Mouse (Mus musculus) forebrain, embryonic 11.5 days (tissue): Measurements from ENCODE around the gene 1700025C18Rik. TPM values are rescaled to one million over a fixed set of nuclear protein-coding genes. Genes with fewer than 3 reads are reported as not detected.

Experiments used
- ATAC-seq: fragments of 200-750 bp; cut with Nextera tagmentation; replicated peaks from 2 replicates; pipeline ENCODE4 v1.8.0; 2017; ENCODE audit warnings: moderate TSS enrichment; ENCODE audit not compliant: low FRiP score
- DNase-seq: peaks from one replicate; pipeline ENCODE4 v3.0.0-alpha.2; 2017; ENCODE audit warnings: low spot score
- H3K27ac ChIP-seq: fragments of 300-500 bp; sonication (generic); 2 replicates; pipeline ENCODE4 v1.5.1; 2014; ENCODE audit warnings: low read depth, low read length
- H3K27me3 ChIP-seq: fragments of 300-500 bp; sonication (generic); 2 replicates; pipeline ENCODE4 v1.6.1; 2014; ENCODE audit warnings: mild to moderate bottlenecking, low read length, mixed read lengths; ENCODE audit not compliant: control insufficient read depth, insufficient read depth
- H3K36me3 ChIP-seq: fragments of 300-500 bp; sonication (generic); 2 replicates; pipeline ENCODE4 v1.6.1; 2014; ENCODE audit warnings: mild to moderate bottlenecking, low read length, moderate library complexity, mixed read lengths; ENCODE audit not compliant: control insufficient read depth, insufficient read depth
- H3K4me1 ChIP-seq: fragments of 300-500 bp; sonication (generic); replicated peaks from 2 replicates; pipeline ENCODE4 v1.6.1; 2014; ENCODE audit warnings: low read length, mixed read lengths; ENCODE audit not compliant: control insufficient read depth, insufficient read depth
- H3K4me2 ChIP-seq: fragments of 300-500 bp; sonication (generic); 2 replicates; pipeline ENCODE4 v1.6.1; 2014; ENCODE audit warnings: low read depth, mild to moderate bottlenecking, low read length, moderate library complexity, mixed read lengths; ENCODE audit not compliant: severe bottlenecking
- H3K4me3 ChIP-seq: fragments of 300-500 bp; sonication (generic); 2 replicates; pipeline ENCODE4 v1.5.1; 2014; ENCODE audit warnings: low read depth, low read length
- H3K9ac ChIP-seq: fragments of 300-500 bp; sonication (generic); 2 replicates; pipeline ENCODE4 v1.6.1; 2014; ENCODE audit warnings: low read length
- H3K9me3 ChIP-seq: fragments of 300-500 bp; sonication (generic); 2 replicates; pipeline ENCODE4 v1.6.1; 2016; ENCODE audit warnings: low read length, mixed read lengths; ENCODE audit not compliant: control insufficient read depth
- WGBS: fragments of 180-500 bp; shearing (Covaris S2); extraction: QIAGEN DNeasy Blood & Tissue Kit; methylation state at CpG from one replicate; pipeline ENCODE4 v1.1.7; 2014; 5-methylcytosine and 5-hydroxymethylcytosine counted together
- polyA plus RNA-seq: library from polyadenylated mRNA; unstranded; fragments of >200 nt; fragmentation: Nextera tagmentation; extraction: Ambion mirVana; gene quantifications from 2 replicates; pipeline ENCODE4 v1.2.1, GENCODE M21; 2014

1700025C18Rik gene
- polyA plus RNA-seq, 1 experiment from 2014 or later: not detected

GRCm38 (mm10) chr2:165055905-165056304 is 34.6 kb downstream of the 1700025C18Rik start:
- Histone ChIP-seq H3K4me2 (peak overlapping the region; percentile 37), H3K36me3 (no peaks in the 10 kb centered on the region), H3K9me3 (no peaks in the 10 kb centered on the region), H3K4me1 (peaks cover 8% of the 10 kb centered on the region), H3K4me3 (no peak overlapping the region; the same call in 1 of the 2 replicates), H3K27ac (no peak overlapping the region), H3K27me3 (peaks cover 7% of the 10 kb centered on the region), H3K9ac (no peak overlapping the region)
- DNase-seq (no peak), ATAC-seq (no peak)
- WGBS: 9% methylated on average over 7 of the region's 7 CpGs

- H3K27ac ChIP-seq: no peak within 1 kb of the TSS
- H3K4me2 ChIP-seq: peak within 1 kb of the TSS; percentile 37
- H3K36me3 ChIP-seq: no peaks in the 10 kb centered on the region
- ATAC-seq (peak; percentile 53; the same call in 1 of the 2 replicates), DNase-seq (peak; percentile 74)
- peak within 1 kb of the TSS; percentile 1; the same call in 1 of the 2 replicates for H3K9ac ChIP-seq
- no peak within 1 kb of the TSS; the same call in 1 of the 2 replicates for H3K4me3 ChIP-seq
- 10% methylated on average over 25 of the region's 25 CpGs for WGBS
- peaks cover 7% of the 10 kb centered on the region for H3K27me3 ChIP-seq
- H3K9me3 ChIP-seq: no peaks in the 10 kb centered on the region
- peaks cover 8% of the 10 kb centered on the region for H3K4me1 ChIP-seq
Measured at GRCm38 (mm10) chr2:165054888-165055852, 35.4 kb downstream of the 1700025C18Rik start, which contains the start of gene Cd40. TSS of gene Cd40 (plus strand) at chr2:165055627.

- no peak overlapping the region for H3K4me3 ChIP-seq
- H3K9ac ChIP-seq: no peak overlapping the region
- H3K27ac ChIP-seq: no peak overlapping the region
- DNase-seq: no peak
- peaks cover 6% of the 10 kb centered on the region for H3K27me3 ChIP-seq
- H3K4me2 ChIP-seq: no peak overlapping the region
- no peaks in the 10 kb centered on the region for H3K9me3 ChIP-seq
- H3K4me1 ChIP-seq: peaks cover 8% of the 10 kb centered on the region
- ATAC-seq: no peak
- H3K36me3 ChIP-seq: no peaks in the 10 kb centered on the region
- WGBS: 21% methylated on average over 11 of the region's 11 CpGs
Measured at GRCm38 (mm10) chr2:165051566-165051965, 39.0 kb downstream of the 1700025C18Rik start.

- no peak overlapping the region for H3K9ac ChIP-seq
- DNase-seq: peak; percentile 47
- no peak overlapping the region for H3K4me3 ChIP-seq
- H3K4me2 ChIP-seq: no peak overlapping the region
- peaks cover 2% of the 10 kb centered on the region; the same call in 1 of the 2 replicates for H3K27me3 ChIP-seq
- H3K27ac ChIP-seq: no peak overlapping the region
- peaks cover 8% of the 10 kb centered on the region for H3K4me1 ChIP-seq
- H3K36me3 ChIP-seq: no peaks in the 10 kb centered on the region
- 68% methylated on average over 18 of the region's 18 CpGs for WGBS
- H3K9me3 ChIP-seq: no peaks in the 10 kb centered on the region
- ATAC-seq: no peak
Measured at GRCm38 (mm10) chr2:165050826-165051548, 39.6 kb downstream of the 1700025C18Rik start.

- Histone ChIP-seq H3K4me1 (peaks cover 4% of the 10 kb centered on the region; the same call in 1 of the 2 replicates), H3K4me2 (no peak overlapping the region), H3K9ac (no peak overlapping the region), H3K27me3 (no peaks in the 10 kb centered on the region), H3K9me3 (no peaks in the 10 kb centered on the region), H3K36me3 (no peaks in the 10 kb centered on the region), H3K27ac (no peak overlapping the region), H3K4me3 (no peak overlapping the region)
- ATAC-seq (no peak), DNase-seq (no peak)
- 69% methylated on average over 5 of the region's 5 CpGs for WGBS
Measured at GRCm38 (mm10) chr2:165049044-165049443, 41.5 kb downstream of the 1700025C18Rik start.

- H3K9ac ChIP-seq: no peak overlapping the region
- DNase-seq (peak; percentile 46), ATAC-seq (no peak; the same call in 1 of the 2 replicates)
- no peak overlapping the region for H3K27ac ChIP-seq
- H3K9me3 ChIP-seq: no peaks in the 10 kb centered on the region
- no peaks in the 10 kb centered on the region for H3K36me3 ChIP-seq
- H3K4me3 ChIP-seq: no peak overlapping the region
- H3K4me1 ChIP-seq: 0 out of 2 replicates have a peak, but pooled peaks cover 3% of the 10 kb centered on the region
- H3K4me2 ChIP-seq: no peak overlapping the region
- no peaks in the 10 kb centered on the region for H3K27me3 ChIP-seq
- 54% methylated on average over 2 of the region's 2 CpGs for WGBS
Measured at GRCm38 (mm10) chr2:165043729-165044128, 46.8 kb downstream of the 1700025C18Rik start.

GRCm38 (mm10) chr2:165043090-165043636 is 47.4 kb downstream of the 1700025C18Rik start:
- peak; percentile 55; the same call in 1 of the 2 replicates for ATAC-seq
- H3K36me3 ChIP-seq: no peaks in the 10 kb centered on the region
- H3K4me2 ChIP-seq: peak overlapping the region; percentile 21; the same call in 1 of the 2 replicates
- H3K4me1 ChIP-seq: 0 out of 2 replicates have a peak, but pooled peaks cover 3% of the 10 kb centered on the region
- peak; percentile 53 for DNase-seq
- H3K27me3 ChIP-seq: no peaks in the 10 kb centered on the region
- peak overlapping the region; percentile 26; the same call in 1 of the 2 replicates for H3K27ac ChIP-seq
- no peaks in the 10 kb centered on the region for H3K9me3 ChIP-seq
- H3K9ac ChIP-seq: no peak overlapping the region
- H3K4me3 ChIP-seq: no peak overlapping the region
- 5% methylated on average over 17 of the region's 17 CpGs for WGBS

GRCm38 (mm10) chr2:165042126-165042525 is 48.4 kb downstream of the 1700025C18Rik start:
- H3K4me3 ChIP-seq: no peak overlapping the region
- H3K4me2 ChIP-seq: no peak overlapping the region
- no peaks in the 10 kb centered on the region for H3K36me3 ChIP-seq
- no peak overlapping the region for H3K9ac ChIP-seq
- ATAC-seq: no peak
- H3K27me3 ChIP-seq: no peaks in the 10 kb centered on the region
- no peaks in the 10 kb centered on the region for H3K9me3 ChIP-seq
- peak; percentile 40 for DNase-seq
- 0 out of 2 replicates have a peak, but pooled peaks cover 3% of the 10 kb centered on the region for H3K4me1 ChIP-seq
- WGBS: 76% methylated on average over 5 of the region's 5 CpGs
- H3K27ac ChIP-seq: no peak overlapping the region
